Mouse (Mus musculus): Measurements from ENCODE around the gene Tbc1d8. TPM values are rescaled to one million over a fixed set of nuclear protein-coding genes. Genes with fewer than 3 reads are reported as not detected.
A peak's percentile ranks its signal among the peaks of the same experiment; 100 is the strongest.

The Tbc1d8 gene
- total and polyA plus RNA-seq, 3 experiments = 1.5 to 2.4 TPM; not detected in 1

DNA sequence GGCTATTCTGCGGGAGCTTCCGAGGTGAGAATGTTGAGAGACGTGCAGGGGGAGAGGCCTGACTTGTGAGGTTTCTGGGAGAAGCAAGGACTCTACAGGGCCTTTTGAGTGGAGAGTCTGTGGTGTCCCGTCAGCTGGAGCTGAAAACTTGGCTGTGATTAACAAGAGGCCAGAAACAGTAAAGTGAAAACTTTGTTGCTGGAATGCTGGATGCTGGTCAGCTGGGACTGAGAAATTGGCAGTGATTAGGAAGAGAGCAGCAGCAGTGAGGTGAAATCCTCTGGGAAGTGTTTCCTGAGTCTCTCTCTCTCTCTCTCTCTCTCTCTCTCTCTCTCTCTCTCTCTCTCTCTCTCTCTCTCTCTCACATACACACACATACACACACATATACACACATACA lies 136.7 kb downstream of the Tbc1d8 start:
- Histone ChIP-seq H3K36me3 (ENCODE audit: control insufficient read depth in 1 of 2, insufficient read depth in 2 of 2, low read length in 2 of 2) (peaks cover 0 to 7% of the 10 kb centered on the region in 2 experiments; a peak in 2 of 4 replicates), H3K9me3 (replicated peaks; ENCODE audit: insufficient read depth, low read length) (no peaks in the 10 kb centered on the region), H3K9ac (ENCODE audit: control insufficient read depth, low read depth, low read length, poor library complexity, severe bottlenecking) (no peak overlapping the region), H3K4me3 (ENCODE audit: control insufficient read depth in 1 of 2, insufficient read depth in 1 of 2, low read depth in 2 of 2, low read length in 2 of 2) (no peak overlapping the region), H3K27ac (ENCODE audit: control insufficient read depth, low read depth, low read length) (no peak overlapping the region), H3K27me3 (ENCODE audit: control insufficient read depth in 1 of 2, insufficient read depth in 2 of 2, low read length in 2 of 2) (peaks cover 3 to 4% of the 10 kb centered on the region in 2 experiments; a peak in 3 of 4 replicates), H3K79me2 (ENCODE audit: control insufficient read depth, insufficient read depth, low read length, poor library complexity) (no peaks in the 10 kb centered on the region), H3K4me1 (ENCODE audit: control insufficient read depth in 1 of 2, insufficient read depth in 2 of 2, low read length in 2 of 2) (peaks cover 0 to 7% of the 10 kb centered on the region in 2 experiments; a peak in 2 of 4 replicates)
- no peak for DNase-seq (ENCODE audit: low read depth, low spot score)
- TF ChIP-seq MYC (IDR thresholded peaks at IDR 0.05; ENCODE audit: low read depth, low read length) (no peak), RCOR1 (IDR thresholded peaks at IDR 0.05; ENCODE audit: low read depth, low read length) (no peak), POLR2AphosphoS5 (IDR thresholded peaks at IDR 0.05; ENCODE audit: borderline replicate concordance, low read depth, low read length) (no peak), SIN3A (IDR thresholded peaks at IDR 0.05; ENCODE audit: low read length) (no peak), ZMIZ1 (IDR thresholded peaks at IDR 0.05; ENCODE audit: low read depth, low read length) (no peak), ZC3H11A (IDR thresholded peaks at IDR 0.05; ENCODE audit: low read depth, low read length) (no peak), USF2 (IDR thresholded peaks at IDR 0.05; ENCODE audit: borderline replicate concordance in 1 of 2, insufficient read depth in 1 of 2, low read depth in 1 of 2, low read length in 2 of 2) (no peak), MAFK (IDR thresholded peaks at IDR 0.05; ENCODE audit: borderline replicate concordance, low read depth, low read length) (no peak), POLR2AphosphoS2 (IDR thresholded peaks at IDR 0.05; ENCODE audit: low read length) (no peak), TAL1 (IDR thresholded peaks at IDR 0.05; ENCODE audit: low read length) (no peak)

DNA sequence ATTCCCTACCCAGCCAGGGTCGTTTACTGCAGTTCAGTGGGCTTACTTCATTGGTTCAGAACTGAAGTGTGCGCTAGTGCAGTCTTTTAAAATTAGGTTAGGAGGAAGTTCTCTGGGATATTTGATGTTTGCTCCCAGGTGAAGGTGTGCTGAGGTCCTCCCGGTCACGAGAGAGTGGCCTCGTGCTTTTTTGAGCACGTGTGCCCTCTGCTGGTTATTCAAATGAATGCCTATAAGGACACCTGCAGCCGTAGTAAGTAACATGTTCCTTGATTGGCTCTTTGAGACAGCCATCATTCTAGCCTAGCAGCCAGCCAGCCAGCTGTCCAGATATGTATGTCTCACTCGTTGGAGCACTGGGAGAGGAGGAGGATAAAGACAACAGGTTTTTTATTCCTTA lies 137.9 kb downstream of the Tbc1d8 start:
- no peak overlapping the region for H3K4me3 ChIP-seq (ENCODE audit: control insufficient read depth in 1 of 2, insufficient read depth in 1 of 2, low read depth in 2 of 2, low read length in 2 of 2)
- peaks cover 0 to 7% of the 10 kb centered on the region in 2 experiments; a peak in 2 of 4 replicates for H3K4me1 ChIP-seq (ENCODE audit: control insufficient read depth in 1 of 2, insufficient read depth in 2 of 2, low read length in 2 of 2)
- H3K79me2 ChIP-seq (ENCODE audit: control insufficient read depth, insufficient read depth, low read length, poor library complexity) = no peaks in the 10 kb centered on the region
- peaks cover 0 to 7% of the 10 kb centered on the region in 2 experiments; a peak in 2 of 4 replicates for H3K36me3 ChIP-seq (ENCODE audit: control insufficient read depth in 1 of 2, insufficient read depth in 2 of 2, low read length in 2 of 2)
- H3K9me3 ChIP-seq (replicated peaks; ENCODE audit: insufficient read depth, low read length) = no peaks in the 10 kb centered on the region
- peaks cover 4 to 6% of the 10 kb centered on the region in 2 experiments; a peak in 3 of 4 replicates for H3K27me3 ChIP-seq (ENCODE audit: control insufficient read depth in 1 of 2, insufficient read depth in 2 of 2, low read length in 2 of 2)
- peak; percentile 53 for DNase-seq (ENCODE audit: low read depth, low spot score)
- H3K9ac ChIP-seq (ENCODE audit: control insufficient read depth, low read depth, low read length, poor library complexity, severe bottlenecking) = no peak overlapping the region
- TF ChIP-seq TCF12 (IDR thresholded peaks at IDR 0.05; ENCODE audit: low read depth, low read length) (no peak), CTCF (IDR thresholded peaks at IDR 0.05 in 2 of 3, conservative IDR thresholded peaks at IDR 0.05 in 1 of 3; ENCODE audit: control insufficient read depth in 1 of 3, insufficient read depth in 1 of 3, low read depth in 2 of 3, low read length in 3 of 3, poor library complexity in 1 of 3, severe bottlenecking in 1 of 3) (peak; percentile 27 to 55 (median 47); a peak in 4 of 6 replicates), CHD2 (IDR thresholded peaks at IDR 0.05; ENCODE audit: low read length) (no peak), SMC3 (IDR thresholded peaks at IDR 0.05; ENCODE audit: low read depth, low read length) (peak; percentile 58), MAX (IDR thresholded peaks at IDR 0.05; ENCODE audit: low read length) (peak; percentile 77), MXI1 (IDR thresholded peaks at IDR 0.05; ENCODE audit: low read depth, low read length) (no peak), RAD21 (IDR thresholded peaks at IDR 0.05; ENCODE audit: low read depth, low read length) (peak; percentile 49), ZC3H11A (IDR thresholded peaks at IDR 0.05; ENCODE audit: low read depth, low read length) (no peak)
- H3K27ac ChIP-seq (ENCODE audit: control insufficient read depth, low read depth, low read length) = no peak overlapping the region
